Mouse (Mus musculus) neural tube, embryonic 11.5 days (tissue): ENCODE results near the gene Spcs2. TPM values are rescaled to one million over a fixed set of nuclear protein-coding genes. Genes with fewer than 3 reads are reported as not detected.

Experiments used
- ATAC-seq: fragments of 200-750 bp; cut with Nextera tagmentation; 2 replicates; pipeline ENCODE4 v1.8.0; 2017; ENCODE audit warnings: moderate number of reproducible peaks, mild to moderate bottlenecking, moderate TSS enrichment, moderate library complexity; ENCODE audit not compliant: insufficient read depth, low FRiP score, low TSS enrichment
- DNase-seq: peaks from one replicate; pipeline ENCODE4 v3.0.0-alpha.2; 2015; ENCODE audit warnings: low spot score
- H3K27ac ChIP-seq: fragments of 300-500 bp; sonication (generic); 2 replicates; pipeline ENCODE4 v1.5.1; 2014; ENCODE audit warnings: low read depth, mild to moderate bottlenecking, low read length
- H3K27me3 ChIP-seq: fragments of 300-500 bp; sonication (generic); 2 replicates; pipeline ENCODE4 v1.6.1; 2014; ENCODE audit warnings: mild to moderate bottlenecking, low read length, mixed read lengths; ENCODE audit not compliant: control insufficient read depth, insufficient read depth
- H3K36me3 ChIP-seq: fragments of 300-500 bp; sonication (generic); 2 replicates; pipeline ENCODE4 v1.6.1; 2014; ENCODE audit warnings: mild to moderate bottlenecking, low read length, moderate library complexity, mixed read lengths; ENCODE audit not compliant: control insufficient read depth, insufficient read depth
- H3K4me1 ChIP-seq: fragments of 300-500 bp; sonication (generic); 2 replicates; pipeline ENCODE4 v1.6.1; 2014; ENCODE audit warnings: low read length, mixed read lengths; ENCODE audit not compliant: control insufficient read depth, insufficient read depth
- H3K4me2 ChIP-seq: fragments of 300-500 bp; sonication (generic); 2 replicates; pipeline ENCODE4 v1.6.1; 2014; ENCODE audit warnings: low read depth, mild to moderate bottlenecking, moderate library complexity
- H3K4me3 ChIP-seq: fragments of 300-500 bp; sonication (generic); 2 replicates; pipeline ENCODE4 v1.5.1; 2014; ENCODE audit warnings: low read depth, low read length
- H3K9ac ChIP-seq: fragments of 300-500 bp; sonication (generic); 2 replicates; pipeline ENCODE4 v1.6.1; 2014; ENCODE audit warnings: mild to moderate bottlenecking, low read length
- H3K9me3 ChIP-seq: fragments of 300-500 bp; sonication (generic); 2 replicates; pipeline ENCODE4 v1.6.1; 2016; ENCODE audit warnings: low read length; ENCODE audit not compliant: control insufficient read depth
- WGBS: fragments of 180-500 bp; shearing (Covaris S2); extraction: QIAGEN DNeasy Blood & Tissue Kit; methylation state at CpG from one replicate; pipeline ENCODE4 v1.1.7; 2014; 5-methylcytosine and 5-hydroxymethylcytosine counted together
- polyA plus RNA-seq: library from polyadenylated mRNA; unstranded; fragments of >200 nt; fragmentation: Nextera tagmentation; extraction: Ambion mirVana; gene quantifications from 2 replicates; pipeline ENCODE4 v1.2.1, GENCODE M21; 2014

Gene Spcs2
- polyA plus RNA-seq, 1 experiment from 2014 or later, result 345 TPM

DNA sequence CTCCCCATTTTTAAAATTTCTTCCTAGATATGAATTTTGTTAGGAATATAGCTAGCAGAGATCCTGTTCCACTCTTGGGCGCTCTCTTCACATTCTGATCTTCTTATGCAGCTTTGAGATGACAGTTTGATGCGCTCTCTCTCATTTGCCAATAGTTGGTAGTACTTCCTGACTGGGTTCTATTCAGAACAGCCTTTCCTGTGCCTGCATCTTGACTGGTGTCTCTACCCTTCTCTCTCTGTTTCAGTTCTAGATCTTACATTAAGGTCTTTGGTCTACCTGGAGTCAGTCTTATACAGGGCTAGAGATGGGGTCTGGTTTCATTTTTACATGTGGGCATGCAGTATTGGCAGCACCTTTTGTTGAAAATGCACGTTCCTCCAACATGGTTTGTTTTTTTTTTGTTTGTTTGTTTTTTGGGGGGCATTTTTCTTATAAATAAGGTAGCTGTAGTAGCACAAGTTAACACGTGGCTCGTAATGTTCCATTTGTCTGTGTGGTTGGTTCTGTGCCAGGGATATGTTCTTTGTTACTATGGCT, 28.9 kb downstream of the Spcs2 start:
- Histone ChIP-seq H3K27ac (no peak overlapping the region), H3K4me1 (no peaks in the 10 kb centered on the region), H3K4me3 (no peak overlapping the region), H3K9me3 (no peaks in the 10 kb centered on the region), H3K27me3 (no peaks in the 10 kb centered on the region), H3K36me3 (peaks cover 10% of the 10 kb centered on the region), H3K4me2 (no peak overlapping the region), H3K9ac (no peak overlapping the region)
- ATAC-seq, result no peak
- WGBS, result 93% methylated on average over 5 of the region's 5 CpGs
- DNase-seq, result no peak

- ATAC-seq, result no peak
- H3K4me3 ChIP-seq, result no peak overlapping the region
- no peaks in the 10 kb centered on the region for H3K9me3 ChIP-seq
- no peak overlapping the region for H3K4me2 ChIP-seq
- H3K4me1 ChIP-seq, result no peaks in the 10 kb centered on the region
- 95% methylated on average over 2 of the region's 2 CpGs for WGBS
- no peaks in the 10 kb centered on the region for H3K27me3 ChIP-seq
- no peak for DNase-seq
- H3K36me3 ChIP-seq, result peaks cover 10% of the 10 kb centered on the region
- H3K27ac ChIP-seq, result no peak overlapping the region
- H3K9ac ChIP-seq, result no peak overlapping the region
These were observed 29.4 kb downstream of the Spcs2 start for GRCm38 (mm10) chr7:99833846-99834222.

DNA sequence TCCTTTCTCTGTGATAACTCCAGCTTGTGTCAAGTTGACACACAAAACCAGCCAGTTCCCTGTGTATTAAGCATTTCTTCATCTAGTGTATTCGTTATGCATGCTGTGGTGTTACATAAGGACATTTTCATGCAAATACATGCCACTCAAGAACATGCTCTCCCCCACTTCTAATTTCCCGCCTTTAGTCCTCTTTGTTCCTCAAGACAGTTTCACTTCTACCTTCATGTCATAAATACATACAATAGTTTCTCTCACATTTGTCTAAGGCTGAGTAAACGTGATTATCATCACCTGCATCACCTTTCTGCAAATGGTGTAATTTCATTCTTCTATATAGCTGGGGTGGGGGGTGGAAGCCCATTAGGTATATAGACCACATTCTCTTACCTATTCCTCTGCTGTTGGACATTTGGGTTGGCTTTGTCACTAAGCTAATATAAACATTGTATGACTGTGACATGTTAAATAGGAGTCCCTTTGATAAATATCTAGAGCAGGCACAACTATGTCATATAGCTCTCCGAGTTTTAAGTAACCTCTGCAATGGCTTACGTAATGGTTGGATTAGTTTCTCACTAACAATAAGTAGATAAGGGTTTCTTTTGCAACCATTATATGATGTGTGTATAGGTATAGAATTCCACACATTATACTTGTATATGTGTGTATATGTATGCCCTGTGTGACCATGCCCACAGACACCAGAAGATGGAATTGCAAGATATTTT, 30.0 kb downstream of the Spcs2 start:
- Histone ChIP-seq H3K9me3 (no peaks in the 10 kb centered on the region), H3K27me3 (no peaks in the 10 kb centered on the region), H3K4me1 (no peaks in the 10 kb centered on the region), H3K27ac (no peak overlapping the region), H3K4me3 (no peak overlapping the region), H3K4me2 (no peak overlapping the region), H3K9ac (no peak overlapping the region), H3K36me3 (peaks cover 10% of the 10 kb centered on the region)
- DNase-seq, result no peak
- 85% methylated on average over 5 of the region's 5 CpGs for WGBS
- ATAC-seq, result no peak

DNA sequence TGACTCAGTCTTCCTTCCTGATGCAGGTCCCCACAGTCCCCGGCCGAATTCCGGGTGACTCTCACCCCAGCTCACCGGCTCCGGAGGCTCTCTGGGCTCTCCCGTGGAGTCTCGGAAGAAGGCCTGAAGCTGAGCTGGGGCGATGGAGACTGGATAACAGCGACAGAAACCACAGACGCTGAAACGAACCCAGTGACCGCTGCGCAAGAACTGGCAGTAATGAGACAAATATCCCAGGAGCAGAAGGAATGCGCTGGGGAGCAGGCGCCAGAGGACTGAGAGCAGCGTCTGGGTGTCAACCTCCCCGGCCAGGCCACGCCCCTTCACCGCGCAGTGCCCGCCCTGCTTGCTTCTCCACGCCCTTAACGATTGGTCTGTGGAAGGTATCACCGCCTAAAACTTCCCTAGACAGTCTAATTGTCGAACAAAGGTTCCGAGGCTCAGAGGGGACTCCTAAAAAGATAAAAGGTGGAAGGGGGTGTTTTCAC, 35.1 kb downstream of the Spcs2 start, which contains the start of gene Neu3:
TSS of gene Neu3 (minus strand) at position 335 of the 488 bp plus-strand sequence.
- Histone ChIP-seq H3K27ac (no peak within 1 kb of the TSS), H3K4me1 (no peaks in the 10 kb centered on the region), H3K4me2 (peak within 1 kb of the TSS; percentile 50), H3K9me3 (no peaks in the 10 kb centered on the region), H3K27me3 (no peaks in the 10 kb centered on the region), H3K4me3 (peak within 1 kb of the TSS; percentile 31), H3K36me3 (no peaks in the 10 kb centered on the region), H3K9ac (peak within 1 kb of the TSS; percentile 39)
- DNase-seq (peak; percentile 91), ATAC-seq (peak; percentile 94)
- under 1% methylated on average over 26 of the region's 26 CpGs for WGBS

GRCm38 (mm10) chr7:99826096-99826495, 37.2 kb downstream of the Spcs2 start:
- Histone ChIP-seq H3K36me3 (no peaks in the 10 kb centered on the region), H3K9ac (no peak overlapping the region), H3K4me1 (no peaks in the 10 kb centered on the region), H3K4me2 (no peak overlapping the region), H3K9me3 (no peaks in the 10 kb centered on the region), H3K27ac (no peak overlapping the region), H3K27me3 (no peaks in the 10 kb centered on the region), H3K4me3 (no peak overlapping the region)
- DNase-seq (no peak), ATAC-seq (no peak)
- WGBS, result 72% methylated on average over 6 of the region's 6 CpGs

DNA sequence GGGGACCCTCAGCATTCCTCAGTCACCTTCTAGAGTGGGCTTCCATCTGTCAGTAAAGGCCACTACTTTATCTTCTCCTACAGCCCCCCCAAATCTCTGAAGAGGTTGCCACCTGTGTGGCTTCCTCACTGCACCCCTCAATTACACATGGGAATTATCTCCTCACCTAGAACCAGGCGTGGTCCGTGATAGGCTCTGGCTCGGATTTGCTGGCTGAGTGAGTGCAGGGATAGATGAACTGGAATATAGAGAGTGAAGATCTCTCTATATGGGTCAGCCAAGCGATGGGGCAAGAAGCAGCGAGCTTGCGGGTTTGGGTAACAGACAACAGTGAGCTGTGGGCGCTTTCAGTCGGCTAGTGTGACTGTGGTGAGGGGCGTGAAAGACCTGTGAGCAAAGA, 37.8 kb downstream of the Spcs2 start:
- Histone ChIP-seq H3K9ac (no peak overlapping the region), H3K27ac (no peak overlapping the region), H3K4me1 (no peaks in the 10 kb centered on the region), H3K9me3 (no peaks in the 10 kb centered on the region), H3K36me3 (no peaks in the 10 kb centered on the region), H3K27me3 (no peaks in the 10 kb centered on the region), H3K4me2 (no peak overlapping the region), H3K4me3 (no peak overlapping the region)
- WGBS, result 87% methylated on average over 9 of the region's 9 CpGs
- ATAC-seq, result no peak
- DNase-seq, result no peak

DNA sequence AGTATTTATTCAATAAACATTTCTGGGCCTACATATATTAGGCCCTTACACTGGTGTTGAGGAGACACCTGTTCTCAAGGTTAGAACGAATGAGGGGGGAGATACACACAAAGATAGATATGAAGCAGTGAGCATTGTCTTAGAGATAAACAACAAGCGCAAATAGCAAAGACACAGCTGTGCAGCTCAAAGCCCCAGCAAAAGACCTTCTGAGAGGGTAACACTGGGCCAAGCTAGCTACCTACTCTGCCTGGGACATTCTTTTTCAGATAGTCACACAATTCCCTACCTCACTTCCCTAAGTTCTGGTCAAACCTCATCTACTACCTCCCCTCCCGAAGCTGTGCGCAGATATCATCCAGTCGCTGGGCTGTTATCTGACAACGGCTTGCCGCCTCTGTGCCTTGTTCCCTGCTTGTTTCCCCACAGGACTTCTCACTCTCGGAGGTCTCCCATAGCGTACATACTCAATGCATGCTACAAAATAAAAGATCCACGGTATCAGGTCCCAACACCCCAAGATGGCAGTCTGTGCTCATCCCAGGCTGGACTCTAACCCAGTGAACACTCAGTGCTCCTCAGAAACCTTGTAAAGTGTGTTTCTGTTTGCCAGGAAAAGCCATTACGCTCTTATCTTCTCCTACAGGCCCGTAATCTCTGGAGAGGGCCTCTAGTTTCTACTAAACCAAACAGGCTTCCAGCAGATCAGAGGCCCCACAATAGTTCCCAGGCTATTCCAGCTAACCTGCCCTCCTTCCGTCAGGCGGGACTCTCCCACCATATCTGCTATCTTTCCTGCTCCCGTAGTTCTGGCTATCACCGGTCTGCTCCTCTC, 38.4 kb downstream of the Spcs2 start:
- DNase-seq, result no peak
- no peaks in the 10 kb centered on the region for H3K4me1 ChIP-seq
- H3K36me3 ChIP-seq, result no peaks in the 10 kb centered on the region
- no peak overlapping the region for H3K27ac ChIP-seq
- H3K4me3 ChIP-seq, result no peak overlapping the region
- H3K4me2 ChIP-seq, result no peak overlapping the region
- no peaks in the 10 kb centered on the region for H3K27me3 ChIP-seq
- H3K9me3 ChIP-seq, result no peaks in the 10 kb centered on the region
- 85% methylated on average over 16 of the region's 16 CpGs for WGBS
- no peak overlapping the region for H3K9ac ChIP-seq
- ATAC-seq, result no peak

GRCm38 (mm10) chr7:99823045-99823663, 40.1 kb downstream of the Spcs2 start:
- no peak overlapping the region for H3K27ac ChIP-seq

More at GRCm38 (mm10) chr7:99823045-99823663, 40.1 kb downstream of the Spcs2 start:
- no peaks in the 10 kb centered on the region for H3K4me1 ChIP-seq
- H3K4me3 ChIP-seq, result no peak overlapping the region
- H3K9ac ChIP-seq, result no peak overlapping the region
- DNase-seq (no peak), ATAC-seq (no peak)
- no peaks in the 10 kb centered on the region for H3K9me3 ChIP-seq
- no peak overlapping the region for H3K4me2 ChIP-seq
- H3K36me3 ChIP-seq, result no peaks in the 10 kb centered on the region
- H3K27me3 ChIP-seq, result no peaks in the 10 kb centered on the region
- 88% methylated on average over 10 of the region's 10 CpGs for WGBS
